Mouse (Mus musculus) gonadal fat pad, adult 2 months (tissue): ENCODE data around the gene Lix1l. TPM values are rescaled to one million over a fixed set of nuclear protein-coding genes. Genes with fewer than 3 reads are reported as not detected.

Source experiments
- DNase-seq: peaks from one replicate; pipeline ENCODE4 v3.0.0-alpha.2; 2012; ENCODE audit warnings: low read depth
- polyA plus RNA-seq: library from polyadenylated mRNA; depleted of rRNA; stranded (reverse); fragments of >200 nt; gene quantifications from 2 replicates; pipeline ENCODE4 v1.2.3, GENCODE M21; 2012

Gene Lix1l
- polyA plus RNA-seq, 1 experiment: 20.6 TPM

DNA sequence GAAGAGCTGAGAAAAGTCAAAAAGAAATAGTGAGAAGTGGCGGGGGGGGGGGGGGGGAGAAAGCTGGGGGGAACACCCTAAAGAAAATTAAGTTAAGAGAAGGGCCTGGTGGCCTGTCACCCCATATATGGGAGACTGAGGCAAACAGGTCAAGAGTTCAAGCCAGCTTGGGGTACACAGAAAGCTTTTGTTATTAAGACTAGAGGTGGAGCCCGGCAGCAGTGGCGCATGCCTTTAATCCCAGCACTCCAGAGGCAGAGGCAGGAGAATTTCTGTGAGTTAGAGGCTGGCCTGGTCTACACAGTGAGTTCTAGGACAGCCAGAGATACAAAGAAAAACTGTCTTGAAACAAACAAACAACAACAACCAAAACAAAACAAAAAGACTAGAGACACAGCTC lies 35.8 kb upstream of the Lix1l start:
- DNase-seq: no peak

- DNase-seq: no peak
Observed at GRCm38 (mm10) chr3:96566661-96567450, 34.1 kb upstream of the Lix1l start.

DNA sequence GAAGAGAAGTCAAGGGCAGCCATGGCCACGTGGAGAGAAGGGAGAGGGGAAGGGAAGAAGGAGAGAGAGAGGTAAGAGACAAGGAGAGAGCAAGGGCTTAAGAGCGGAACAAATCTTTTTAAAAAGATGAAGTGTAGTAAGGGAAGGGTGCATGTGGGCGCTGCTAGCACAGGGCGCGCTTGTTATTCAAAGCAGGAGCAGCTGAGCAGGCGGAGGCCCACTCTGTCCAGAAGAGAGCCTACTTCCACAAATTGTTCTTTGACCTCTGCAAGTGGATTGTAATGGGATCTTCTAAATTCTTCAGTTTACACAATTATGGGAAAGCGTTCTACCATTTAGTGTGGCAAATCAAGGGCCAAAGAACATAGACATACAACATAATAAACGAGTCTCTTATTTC lies 32.3 kb upstream of the Lix1l start:
- DNase-seq: no peak

GRCm38 (mm10) chr3:96569506-96569905 lies 31.4 kb upstream of the Lix1l start:
- DNase-seq: no peak

- no peak for DNase-seq
Observed at GRCm38 (mm10) chr3:96569966-96570605, 30.9 kb upstream of the Lix1l start.

- DNase-seq: no peak
Observed at GRCm38 (mm10) chr3:96570643-96571042, 30.3 kb upstream of the Lix1l start.

DNA sequence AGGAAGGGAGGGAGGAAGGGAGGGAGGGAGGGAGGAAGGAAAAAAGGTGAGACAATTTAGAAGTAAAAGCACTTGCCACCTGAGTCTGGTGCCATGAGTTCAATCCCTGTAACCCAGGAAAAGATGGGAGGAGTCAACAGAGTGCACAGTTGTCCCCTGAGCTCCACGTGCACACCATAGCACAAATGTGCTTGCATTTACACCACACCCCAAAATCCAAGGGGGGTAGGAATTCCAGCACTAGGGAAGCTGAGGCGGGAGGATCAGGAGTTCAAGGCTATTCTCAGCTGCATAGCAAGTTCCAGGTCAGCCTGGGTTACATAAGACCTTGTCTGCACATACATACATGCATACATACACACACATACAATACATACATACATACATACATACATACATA lies 29.6 kb upstream of the Lix1l start:
- DNase-seq: no peak

- DNase-seq: no peak
Observed at GRCm38 (mm10) chr3:96571896-96572698, 28.9 kb upstream of the Lix1l start.

- DNase-seq: no peak
Observed at GRCm38 (mm10) chr3:96573611-96574511, 27.1 kb upstream of the Lix1l start.

- no peak for DNase-seq
Observed at GRCm38 (mm10) chr3:96575272-96575984, 25.5 kb upstream of the Lix1l start.

- DNase-seq: no peak
Observed at GRCm38 (mm10) chr3:96576005-96576658, 24.8 kb upstream of the Lix1l start.

DNA sequence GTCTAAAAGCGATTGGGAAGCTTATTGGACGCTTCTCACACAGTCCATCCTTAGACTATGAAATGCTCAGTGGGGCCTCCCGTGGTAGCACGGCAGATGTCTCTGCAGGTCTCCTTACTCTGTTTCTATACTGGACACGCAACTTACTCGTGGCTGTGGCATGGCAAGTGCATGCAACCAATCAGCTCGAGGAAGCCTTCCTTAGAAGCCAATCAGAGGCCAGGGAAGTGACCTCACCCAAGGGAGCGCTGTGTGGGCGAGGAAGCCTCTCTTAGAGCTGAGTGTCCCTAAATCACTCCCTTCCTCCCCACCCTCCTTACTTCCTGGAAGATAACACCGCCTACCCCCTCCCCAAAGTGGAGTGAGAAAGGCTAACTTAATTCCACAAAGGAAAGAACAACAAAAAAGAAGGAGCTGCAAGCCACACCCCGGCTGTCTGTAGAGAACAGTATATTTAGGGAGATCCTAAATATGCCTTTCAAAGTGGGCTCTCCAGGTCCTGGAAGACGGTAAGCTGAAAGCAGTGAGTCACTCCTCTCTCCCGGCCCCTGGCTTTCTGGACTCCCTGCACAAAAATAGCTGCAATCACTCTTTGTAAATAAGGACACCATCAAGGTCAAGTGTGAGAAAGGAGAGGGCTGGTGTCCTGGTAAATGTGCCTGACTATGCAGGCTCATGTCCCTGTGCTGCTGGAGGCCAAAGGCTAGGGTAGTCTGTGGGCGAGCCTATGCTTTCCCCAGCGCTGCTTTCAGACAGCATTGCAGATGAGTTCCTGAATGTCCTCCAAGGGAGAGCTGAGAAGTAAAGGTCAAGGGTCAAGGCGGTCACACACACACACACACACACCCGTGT lies 24.0 kb upstream of the Lix1l start, which contains the start of gene Gm16253:
Gm16253 (plus strand) TSS at position 295 of the 852 bp plus-strand sequence.
- DNase-seq: no peak

GRCm38 (mm10) chr3:96577566-96577965 lies 23.4 kb upstream of the Lix1l start:
- DNase-seq: no peak

DNA sequence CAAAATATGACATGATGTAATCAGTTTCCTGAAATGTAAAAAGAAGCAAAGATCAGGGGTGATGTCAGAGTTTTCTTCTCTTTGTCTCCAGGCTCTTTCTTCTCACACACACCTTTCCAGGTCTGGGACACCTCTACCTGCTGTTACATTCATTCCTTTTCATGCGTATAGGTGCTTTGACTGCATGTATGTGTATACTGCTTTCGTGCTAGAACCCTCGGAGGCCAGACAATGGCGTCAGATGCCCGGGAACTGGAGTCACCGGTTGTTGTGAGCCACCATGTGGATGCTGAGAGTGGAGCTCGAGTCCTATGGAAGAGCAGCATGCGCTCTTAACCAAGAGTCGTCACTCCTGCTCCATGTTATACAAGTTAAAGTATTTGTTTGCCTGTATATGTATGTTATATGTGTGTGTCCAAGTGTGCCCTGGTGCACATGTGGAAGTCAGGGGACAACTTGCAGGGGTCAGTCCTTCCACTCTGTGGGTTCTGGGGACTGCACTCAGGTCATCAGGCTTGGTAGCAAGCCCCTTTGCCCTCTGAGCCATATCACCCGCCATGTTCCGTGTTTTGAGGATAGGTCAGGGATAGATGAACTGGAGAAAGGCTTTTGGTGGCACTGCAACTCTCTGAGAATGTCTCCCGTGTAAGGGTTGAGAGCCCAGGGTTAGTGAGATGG lies 22.2 kb upstream of the Lix1l start:
- no peak for DNase-seq

GRCm38 (mm10) chr3:96579239-96579750 lies 21.7 kb upstream of the Lix1l start:
- no peak for DNase-seq

DNA sequence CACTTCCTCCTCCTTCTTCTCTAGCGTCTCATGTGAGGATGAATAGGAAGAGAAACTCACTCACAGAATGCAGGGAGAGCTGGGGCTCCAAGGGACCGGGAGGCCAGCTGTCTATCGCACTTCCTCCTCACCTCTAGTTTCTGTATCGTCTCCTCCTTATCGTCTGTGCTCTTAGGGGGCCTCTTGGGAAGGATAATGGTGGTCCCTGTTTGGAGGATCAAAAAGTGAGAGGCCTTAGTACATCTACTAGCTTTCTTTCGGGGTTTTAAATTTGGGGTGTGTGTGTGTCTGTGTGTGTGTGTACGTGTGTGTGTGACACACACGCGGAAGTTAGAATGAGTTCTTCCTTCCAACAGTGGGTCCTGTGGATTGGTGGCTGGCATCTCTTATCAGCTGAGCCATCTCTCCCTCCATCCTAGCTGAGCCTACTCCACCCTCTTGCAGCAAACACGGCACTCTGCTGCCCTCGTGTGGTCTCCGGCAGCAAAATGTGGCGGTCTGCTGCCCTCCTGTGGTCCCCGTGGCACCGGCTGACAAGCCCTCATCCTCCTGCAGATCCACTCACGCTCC lies 21.0 kb upstream of the Lix1l start:
- no peak for DNase-seq

- no peak for DNase-seq
Observed at GRCm38 (mm10) chr3:96581141-96581540, 19.8 kb upstream of the Lix1l start.
